Mouse (Mus musculus) brain, embryonic 14.5 days (tissue): ENCODE data around the gene Pgpep1l. TPM values are rescaled to one million over a fixed set of nuclear protein-coding genes. Genes with fewer than 3 reads are reported as not detected.

Experiments used
- DNase-seq: peaks from one replicate; pipeline ENCODE4 v3.0.0-alpha.2; 2011; ENCODE audit warnings: low read depth
- CTCF ChIP-seq: fragments of 200-500 bp; IDR thresholded peaks from 2 replicates; pipeline ENCODE4 v1.5.1; 2012; ENCODE audit warnings: inconsistent platforms, mild to moderate bottlenecking, moderate library complexity, borderline replicate concordance; ENCODE audit not compliant: insufficient read depth, insufficient read length; ENCODE audit errors: extremely low read depth
- POLR2A ChIP-seq: fragments of 200-500 bp; IDR thresholded peaks from 2 replicates; pipeline ENCODE4 v1.6.1; 2012; ENCODE audit warnings: mild to moderate bottlenecking, inconsistent platforms, borderline replicate concordance; ENCODE audit not compliant: poor library complexity, insufficient read depth, insufficient read length, severe bottlenecking; ENCODE audit errors: extremely low read depth
- polyA plus RNA-seq: library from polyadenylated mRNA; depleted of rRNA; stranded (reverse); fragments of >200 nt; gene quantifications from 2 replicates; pipeline ENCODE4 v1.2.3, GENCODE M21; 2012; rRNA removed

Gene Pgpep1l
- polyA plus RNA-seq, 1 experiment = 0.41 TPM

GRCm38 (mm10) chr7:68189691-68190456, 74.2 kb downstream of the Pgpep1l start:
- TF ChIP-seq CTCF (no peak), POLR2A (no peak)
- DNase-seq = no peak

- no peak for TF ChIP-seq CTCF
- no peak for TF ChIP-seq POLR2A
- no peak for DNase-seq
Observed at GRCm38 (mm10) chr7:68189211-68189610, 74.8 kb downstream of the Pgpep1l start.

Other genes with a start within 250 kb of the Pgpep1l start
- 0.05 and 0.10 TPM in 2 replicates for gene Fam169b, start 9.6 kb upstream of the Pgpep1l start, polyA plus RNA-seq